In the genomic region with DNA sequence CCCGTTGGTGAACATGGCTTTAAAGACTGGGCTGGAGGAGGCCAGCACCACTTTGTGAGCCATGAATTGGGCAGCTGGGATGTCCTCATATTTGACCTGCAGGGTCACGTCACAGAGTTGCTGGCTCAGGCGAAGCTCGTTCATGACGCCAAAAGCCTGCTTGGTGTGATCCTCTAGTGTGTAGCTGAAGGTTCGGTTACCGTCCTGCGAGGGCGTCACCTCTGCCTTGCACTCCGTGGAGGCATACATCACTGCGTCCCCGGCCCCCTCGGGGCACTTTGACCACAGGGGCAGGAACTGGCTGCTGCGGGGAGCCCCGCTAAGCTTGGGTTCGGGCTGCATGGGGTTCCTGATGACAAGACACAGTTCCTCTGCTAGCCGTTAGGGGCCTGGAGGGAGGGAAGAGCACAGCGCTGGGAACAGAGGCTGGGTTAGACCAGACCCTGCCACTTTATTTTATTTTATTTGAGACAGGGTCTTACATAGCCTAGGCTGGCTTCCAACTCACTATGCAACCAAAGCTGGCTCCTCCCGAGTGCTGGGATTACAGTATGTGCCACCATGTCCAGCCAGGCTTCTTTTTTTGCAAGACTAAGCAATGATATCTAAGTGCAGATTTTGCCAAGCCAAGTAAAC, we compare ENCODE assay signal across 8 mouse cellular contexts. TPM values are rescaled to one million over a fixed set of nuclear protein-coding genes. Genes with fewer than 3 reads are reported as not detected.
A peak's percentile ranks its signal among the peaks of the same experiment; 100 is the strongest.
DNase-seq lines count a peak whose midpoint lies in the region; ATAC-seq lines count a peak whose summit lies in the region.

No protein-coding gene starts in this region.

- ATAC-seq in kidney, embryonic 14.5 days (ENCODE audit: low FRiP score, low TSS enrichment), result peak; percentile 20
- no peak; the same call in 1 of the 2 replicates for ATAC-seq in embryonic facial prominence, embryonic 12.5 days (ENCODE audit: insufficient number of reproducible peaks, insufficient read depth, low FRiP score, low TSS enrichment)
- 0 out of 2 replicates have a peak, but pooled peaks have one; percentile 37 for ATAC-seq in hindbrain, embryonic 11.5 days (ENCODE audit: low FRiP score)
- no peak for ATAC-seq in liver, embryonic 15.5 days (ENCODE audit: insufficient read depth)
- peak; percentile 38; the same call in 1 of the 2 replicates for ATAC-seq in neutrophil, adult 5-6 weeks (ENCODE audit: extremely low read depth, insufficient number of reproducible peaks, low FRiP score, poor library complexity, severe bottlenecking)

- peak overlapping the region; percentile 90 for H3K9ac ChIP-seq in kidney, embryonic 14.5 days (ENCODE audit: low read depth, low read length)
- H3K9ac ChIP-seq in embryonic facial prominence, embryonic 12.5 days, result peak overlapping the region; percentile 87
- H3K9ac ChIP-seq in hindbrain, embryonic 11.5 days (ENCODE audit: low read depth, low read length), result peak overlapping the region; percentile 98
- peak overlapping the region; percentile 96 for H3K9ac ChIP-seq in liver, embryonic 15.5 days

- peak overlapping the region; percentile 68 for H3K4me2 ChIP-seq in kidney, embryonic 14.5 days (replicated peaks; ENCODE audit: low read depth, low read length)
- H3K4me2 ChIP-seq in embryonic facial prominence, embryonic 12.5 days (replicated peaks), result peak overlapping the region; percentile 64
- peak overlapping the region; percentile 68 for H3K4me2 ChIP-seq in hindbrain, embryonic 11.5 days (replicated peaks; ENCODE audit: low read depth, low read length)
- H3K4me2 ChIP-seq in liver, embryonic 15.5 days, result peak overlapping the region; percentile 91

- 12% methylated on average over 19 of the region's 19 CpGs for WGBS in kidney, embryonic 14.5 days
- WGBS in embryonic facial prominence, embryonic 12.5 days, result 13% methylated on average over 19 of the region's 19 CpGs
- 20% methylated on average over 19 of the region's 19 CpGs for WGBS in hindbrain, embryonic 11.5 days
- WGBS in liver, embryonic 15.5 days (ENCODE audit: insufficient replicate concordance), result 12% methylated on average over 19 of the region's 19 CpGs

- DNase-seq in kidney, adult 8-10 months, result no peak
- DNase-seq in ZHBTc4 (ENCODE audit: low read depth, low spot score), result peak; percentile 73
- DNase-seq in hindbrain, embryonic 11.5 days (ENCODE audit: low spot score), result peak; percentile 48
- no peak for DNase-seq in urinary bladder, postnatal 36 days (ENCODE audit: low spot score in 2 of 2)

- H3K9me3 ChIP-seq in kidney, embryonic 14.5 days (ENCODE audit: control insufficient read depth, low read length), result no peaks in the 10 kb centered on the region
- no peaks in the 10 kb centered on the region for H3K9me3 ChIP-seq in embryonic facial prominence, embryonic 12.5 days
- H3K9me3 ChIP-seq in hindbrain, embryonic 11.5 days (ENCODE audit: control insufficient read depth, low read length), result no peaks in the 10 kb centered on the region
- H3K9me3 ChIP-seq in liver, embryonic 15.5 days (replicated peaks), result no peaks in the 10 kb centered on the region

- H3K4me1 ChIP-seq in kidney, embryonic 14.5 days (ENCODE audit: control insufficient read depth, insufficient read depth, low read length), result peaks cover 16% of the 10 kb centered on the region
- H3K4me1 ChIP-seq in embryonic facial prominence, embryonic 12.5 days, result peaks cover 12% of the 10 kb centered on the region
- H3K4me1 ChIP-seq in hindbrain, embryonic 11.5 days (replicated peaks; ENCODE audit: control insufficient read depth, insufficient read depth, low read length), result peaks cover 7% of the 10 kb centered on the region
- peaks cover 48% of the 10 kb centered on the region for H3K4me1 ChIP-seq in liver, embryonic 15.5 days (replicated peaks)

- H3K27ac ChIP-seq in kidney, embryonic 14.5 days (ENCODE audit: low read depth, low read length), result peak overlapping the region; percentile 90
- peak overlapping the region; percentile 80 for H3K27ac ChIP-seq in embryonic facial prominence, embryonic 12.5 days
- no peak overlapping the region for H3K27ac ChIP-seq in hindbrain, embryonic 11.5 days (ENCODE audit: low read depth, low read length)
- H3K27ac ChIP-seq in liver, embryonic 15.5 days (replicated peaks), result peak overlapping the region; percentile 97

- peaks cover 29% of the 10 kb centered on the region for H3K36me3 ChIP-seq in kidney, embryonic 14.5 days (ENCODE audit: control insufficient read depth, insufficient read depth, low read length)
- H3K36me3 ChIP-seq in embryonic facial prominence, embryonic 12.5 days, result peaks cover 34% of the 10 kb centered on the region
- H3K36me3 ChIP-seq in hindbrain, embryonic 11.5 days (ENCODE audit: control insufficient read depth, insufficient read depth, low read length), result 0 out of 2 replicates have a peak, but pooled peaks cover 2% of the 10 kb centered on the region
- H3K36me3 ChIP-seq in liver, embryonic 15.5 days (replicated peaks), result peaks cover 44% of the 10 kb centered on the region

- no peaks in the 10 kb centered on the region for H3K27me3 ChIP-seq in kidney, embryonic 14.5 days (ENCODE audit: control insufficient read depth, insufficient read depth, low read length)
- H3K27me3 ChIP-seq in embryonic facial prominence, embryonic 12.5 days, result peaks cover 8% of the 10 kb centered on the region
- H3K27me3 ChIP-seq in hindbrain, embryonic 11.5 days (ENCODE audit: control insufficient read depth, insufficient read depth, low read length), result peaks cover 5% of the 10 kb centered on the region
- H3K27me3 ChIP-seq in liver, embryonic 15.5 days, result peaks cover 11% of the 10 kb centered on the region

- peak overlapping the region; percentile 76 for H3K4me3 ChIP-seq in kidney, embryonic 14.5 days (ENCODE audit: low read length)
- H3K4me3 ChIP-seq in embryonic facial prominence, embryonic 12.5 days, result peak overlapping the region; percentile 61
- peak overlapping the region; percentile 91 for H3K4me3 ChIP-seq in hindbrain, embryonic 11.5 days (ENCODE audit: low read depth, low read length)
- peak overlapping the region; percentile 94 for H3K4me3 ChIP-seq in liver, embryonic 15.5 days (replicated peaks)

RNA-seq across cellular contexts. Expression of a gene that starts 1.7 kb away (rescaled TPM):
- polyA plus RNA-seq in kidney, embryonic 14.5 days (2014; fragmentation: Nextera tagmentation; extraction: Ambion mirVana), result 26.8 and 34.2 TPM in 2 replicates
- polyA plus RNA-seq in embryonic facial prominence, embryonic 12.5 days (2016; fragmentation: Nextera tagmentation; extraction: Ambion mirVana), result 61.3 and 68.7 TPM in 2 replicates
- 23.6 and 23.7 TPM in 2 replicates for polyA plus RNA-seq in hindbrain, embryonic 11.5 days (2014; fragmentation: Nextera tagmentation; extraction: Ambion mirVana)
- 27.9 and 30.5 TPM in 2 replicates for polyA plus RNA-seq in liver, embryonic 15.5 days (2015; fragmentation: Nextera tagmentation; extraction: Ambion mirVana)
- total RNA-seq in neutrophil, adult 5-6 weeks (2017), result 25.0 and 29.5 TPM in 2 replicates

RNA-seq across cellular contexts. Expression of a gene that starts 10.8 kb away (rescaled TPM):
- 0.07 and 0.19 TPM in 2 replicates for polyA plus RNA-seq in kidney, embryonic 14.5 days (2014; fragmentation: Nextera tagmentation; extraction: Ambion mirVana)
- 0.42 and 0.64 TPM in 2 replicates for polyA plus RNA-seq in embryonic facial prominence, embryonic 12.5 days (2016; fragmentation: Nextera tagmentation; extraction: Ambion mirVana)
- 0.59 and 0.73 TPM in 2 replicates for polyA plus RNA-seq in hindbrain, embryonic 11.5 days (2014; fragmentation: Nextera tagmentation; extraction: Ambion mirVana)
- 0.06 and 0.07 TPM in 2 replicates for polyA plus RNA-seq in liver, embryonic 15.5 days (2015; fragmentation: Nextera tagmentation; extraction: Ambion mirVana)
- total RNA-seq in neutrophil, adult 5-6 weeks (2017), result 4.7 and 5.9 TPM in 2 replicates

RNA-seq across cellular contexts. Expression of a gene that starts 27.6 kb away (rescaled TPM):
- 35.5 and 43.7 TPM in 2 replicates for polyA plus RNA-seq in kidney, embryonic 14.5 days (2014; fragmentation: Nextera tagmentation; extraction: Ambion mirVana)
- polyA plus RNA-seq in embryonic facial prominence, embryonic 12.5 days (2016; fragmentation: Nextera tagmentation; extraction: Ambion mirVana), result 33.6 and 33.9 TPM in 2 replicates
- 45.3 and 50.6 TPM in 2 replicates for polyA plus RNA-seq in hindbrain, embryonic 11.5 days (2014; fragmentation: Nextera tagmentation; extraction: Ambion mirVana)
- polyA plus RNA-seq in liver, embryonic 15.5 days (2015; fragmentation: Nextera tagmentation; extraction: Ambion mirVana), result 97.2 and 118 TPM in 2 replicates
- 18.3 and 31.7 TPM in 2 replicates for total RNA-seq in neutrophil, adult 5-6 weeks (2017)

RNA-seq across cellular contexts. Expression of a gene that starts 50.3 kb away (rescaled TPM):
- 15.3 and 18.6 TPM in 2 replicates for polyA plus RNA-seq in kidney, embryonic 14.5 days (2014; fragmentation: Nextera tagmentation; extraction: Ambion mirVana)
- 16.8 and 17.9 TPM in 2 replicates for polyA plus RNA-seq in embryonic facial prominence, embryonic 12.5 days (2016; fragmentation: Nextera tagmentation; extraction: Ambion mirVana)
- 13.5 and 15.9 TPM in 2 replicates for polyA plus RNA-seq in hindbrain, embryonic 11.5 days (2014; fragmentation: Nextera tagmentation; extraction: Ambion mirVana)
- 6.0 and 6.7 TPM in 2 replicates for polyA plus RNA-seq in liver, embryonic 15.5 days (2015; fragmentation: Nextera tagmentation; extraction: Ambion mirVana)
- total RNA-seq in neutrophil, adult 5-6 weeks (2017), result 175 and 178 TPM in 2 replicates

RNA-seq across cellular contexts. Expression of a gene that starts 53.7 kb away (rescaled TPM):
- polyA plus RNA-seq in kidney, embryonic 14.5 days (2014; fragmentation: Nextera tagmentation; extraction: Ambion mirVana), result 45.3 and 56.2 TPM in 2 replicates
- polyA plus RNA-seq in embryonic facial prominence, embryonic 12.5 days (2016; fragmentation: Nextera tagmentation; extraction: Ambion mirVana), result 51.7 and 52.5 TPM in 2 replicates
- polyA plus RNA-seq in hindbrain, embryonic 11.5 days (2014; fragmentation: Nextera tagmentation; extraction: Ambion mirVana), result 80.3 and 83.2 TPM in 2 replicates
- polyA plus RNA-seq in liver, embryonic 15.5 days (2015; fragmentation: Nextera tagmentation; extraction: Ambion mirVana), result 129 and 144 TPM in 2 replicates
- total RNA-seq in neutrophil, adult 5-6 weeks (2017), result 74.5 and 93.6 TPM in 2 replicates

Comparison
In these comparisons a context has a peak if more than half of its experiments do, and no peak if none do; other contexts are left out.
1. ATAC-seq: peak in kidney, embryonic 14.5 days (single experiment), hindbrain, embryonic 11.5 days (single experiment) and neutrophil, adult 5-6 weeks (single experiment); none in embryonic facial prominence, embryonic 12.5 days (single experiment) and liver, embryonic 15.5 days (single experiment).
2. DNase-seq: peak in ZHBTc4 (single experiment) and hindbrain, embryonic 11.5 days (single experiment); none in kidney, adult 8-10 months (0 of 2) and urinary bladder, postnatal 36 days (0 of 2).
3. Peak in every context shown above with its lines, with median percentiles within 50 percentile points of each other: H3K4me2 ChIP-seq, H3K4me3 ChIP-seq and H3K9ac ChIP-seq.